In the genomic region with DNA sequence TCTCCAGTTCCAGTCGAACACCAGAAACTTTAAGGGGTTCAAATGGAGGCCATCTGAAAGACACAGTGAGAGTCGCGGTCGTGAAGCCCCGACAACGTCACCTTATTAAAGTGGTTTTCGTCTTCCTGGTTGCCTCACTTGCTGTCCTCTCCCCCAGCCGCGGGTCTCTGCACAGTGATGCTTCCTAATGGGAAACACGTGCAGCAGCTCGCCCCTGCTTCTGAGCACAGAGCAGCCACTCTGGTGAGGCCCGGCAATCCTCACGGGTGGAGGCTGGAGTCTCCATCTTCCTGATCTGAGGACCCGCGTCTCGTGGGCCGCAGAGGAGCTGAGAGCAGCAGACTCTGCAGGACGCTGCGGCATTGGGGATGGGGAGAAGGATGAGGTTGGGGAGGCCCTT, we compare ENCODE assay signal across 18 mouse cellular contexts. TPM values are rescaled to one million over a fixed set of nuclear protein-coding genes. Genes with fewer than 3 reads are reported as not detected.
DNase-seq lines count a peak whose midpoint lies in the region; ATAC-seq lines count a peak whose summit lies in the region.
"Had no signal": no experiment of that assay in that cellular context is flagged by ENCODE, and none has a peak within 500 bp of the region (broad histone marks: within the 10 kb centered on the region; RNA-seq: fewer than 3 reads in every experiment).

No protein-coding gene starts in this region.

- WGBS in hindbrain, embryonic 12.5 days = 50% methylated on average over 19 of the region's 19 CpGs
- WGBS in hindbrain, embryonic 16.5 days = 59% methylated on average over 19 of the region's 19 CpGs
- 20% methylated on average over 19 of the region's 19 CpGs for WGBS in embryonic facial prominence, embryonic 13.5 days
- WGBS in limb, embryonic 15.5 days = 22% methylated on average over 19 of the region's 19 CpGs

- peaks cover 6% of the 10 kb centered on the region; the same call in 1 of the 2 replicates for H3K4me1 ChIP-seq in hindbrain, embryonic 12.5 days
- no peaks in the 10 kb centered on the region for H3K4me1 ChIP-seq in hindbrain, embryonic 16.5 days (ENCODE audit: control insufficient read depth, insufficient read depth, low read depth, low read length)
- H3K4me1 ChIP-seq in embryonic facial prominence, embryonic 13.5 days = peaks cover 21% of the 10 kb centered on the region
- peaks cover 16% of the 10 kb centered on the region for H3K4me1 ChIP-seq in limb, embryonic 15.5 days
- H3K4me1 ChIP-seq: stomach, embryonic 15.5 days had no signal

- peak; percentile 62 for DNase-seq in embryo, embryonic 10.5 days (ENCODE audit: low spot score)
- no peak for DNase-seq in right cerebral cortex, postnatal 4 days
- DNase-seq in liver = no peak
- DNase-seq: cerebellum, adult 11 months; cerebellum, postnatal 36 days; heart, postnatal 14 days; kidney, postnatal 10 days; layer of hippocampus, adult 9-11 months; lung, embryonic 14.5 days had no signal

- H3K9ac ChIP-seq in hindbrain, embryonic 12.5 days = no peak overlapping the region
- no peak overlapping the region for H3K9ac ChIP-seq in hindbrain, embryonic 16.5 days (ENCODE audit: low read depth, low read length)
- 0 out of 2 replicates have a peak overlapping the region, but pooled peaks have one; percentile 49 for H3K9ac ChIP-seq in embryonic facial prominence, embryonic 13.5 days
- H3K9ac ChIP-seq in limb, embryonic 15.5 days = no peak overlapping the region
- H3K9ac ChIP-seq: lung, embryonic 14.5 days; stomach, embryonic 15.5 days had no signal

- H3K4me3 ChIP-seq in hindbrain, embryonic 12.5 days = no peak overlapping the region
- H3K4me3 ChIP-seq in hindbrain, embryonic 16.5 days (ENCODE audit: low read length) = no peak overlapping the region
- H3K4me3 ChIP-seq in embryonic facial prominence, embryonic 13.5 days = peak overlapping the region; percentile 20
- peak overlapping the region; percentile 20 for H3K4me3 ChIP-seq in limb, embryonic 15.5 days
- H3K4me3 ChIP-seq: stomach, embryonic 15.5 days had no signal

- peak overlapping the region; percentile 25; the same call in 1 of the 2 replicates for H3K4me2 ChIP-seq in hindbrain, embryonic 12.5 days (replicated peaks)
- no peak overlapping the region for H3K4me2 ChIP-seq in hindbrain, embryonic 16.5 days (ENCODE audit: low read length)
- peak overlapping the region; percentile 55 for H3K4me2 ChIP-seq in embryonic facial prominence, embryonic 13.5 days
- peak overlapping the region; percentile 39 for H3K4me2 ChIP-seq in limb, embryonic 15.5 days
- H3K4me2 ChIP-seq: lung, embryonic 14.5 days; stomach, embryonic 15.5 days had no signal

- ATAC-seq in hindbrain, embryonic 12.5 days (ENCODE audit: low FRiP score) = no peak
- ATAC-seq in hindbrain, embryonic 16.5 days = no peak
- no peak for ATAC-seq in embryonic facial prominence, embryonic 13.5 days (ENCODE audit: insufficient number of reproducible peaks, insufficient read depth, low FRiP score, low TSS enrichment, low read depth)
- no peak for ATAC-seq in limb, embryonic 15.5 days (ENCODE audit: insufficient number of reproducible peaks, low FRiP score, low TSS enrichment, low read depth)
- ATAC-seq: CD4-positive, CD25-positive, alpha-beta regulatory T cell, adult 4 months; intestine, embryonic 16.5 days had no signal

- no peaks in the 10 kb centered on the region for H3K9me3 ChIP-seq in hindbrain, embryonic 12.5 days (replicated peaks)
- H3K9me3 ChIP-seq in hindbrain, embryonic 16.5 days (ENCODE audit: control insufficient read depth, low read length) = no peaks in the 10 kb centered on the region
- no peaks in the 10 kb centered on the region for H3K9me3 ChIP-seq in embryonic facial prominence, embryonic 13.5 days
- H3K9me3 ChIP-seq in limb, embryonic 15.5 days = no peaks in the 10 kb centered on the region
- H3K9me3 ChIP-seq: stomach, embryonic 15.5 days had no signal

- H3K27me3 ChIP-seq in hindbrain, embryonic 12.5 days = no peaks in the 10 kb centered on the region
- no peaks in the 10 kb centered on the region for H3K27me3 ChIP-seq in hindbrain, embryonic 16.5 days (replicated peaks; ENCODE audit: control insufficient read depth, insufficient read depth, low read length)
- H3K27me3 ChIP-seq in embryonic facial prominence, embryonic 13.5 days = no peaks in the 10 kb centered on the region
- H3K27me3 ChIP-seq in limb, embryonic 15.5 days = no peaks in the 10 kb centered on the region
- H3K27me3 ChIP-seq: stomach, embryonic 15.5 days had no signal

- H3K27ac ChIP-seq in hindbrain, embryonic 12.5 days = no peak overlapping the region
- no peak overlapping the region for H3K27ac ChIP-seq in hindbrain, embryonic 16.5 days (ENCODE audit: low read depth, low read length)
- H3K27ac ChIP-seq in embryonic facial prominence, embryonic 13.5 days = no peak overlapping the region
- H3K27ac ChIP-seq in limb, embryonic 15.5 days = no peak overlapping the region
- H3K27ac ChIP-seq: stomach, embryonic 15.5 days had no signal

- no peaks in the 10 kb centered on the region for H3K36me3 ChIP-seq in hindbrain, embryonic 12.5 days
- H3K36me3 ChIP-seq in hindbrain, embryonic 16.5 days (ENCODE audit: control insufficient read depth, insufficient read depth, low read length) = no peaks in the 10 kb centered on the region
- H3K36me3 ChIP-seq in embryonic facial prominence, embryonic 13.5 days = no peaks in the 10 kb centered on the region
- H3K36me3 ChIP-seq in limb, embryonic 15.5 days = no peaks in the 10 kb centered on the region
- H3K36me3 ChIP-seq: stomach, embryonic 15.5 days had no signal

RNA-seq across cellular contexts. Expression of a gene that starts 11.1 kb away (rescaled TPM):
- polyA plus RNA-seq in hindbrain, embryonic 12.5 days (2016; fragmentation: Nextera tagmentation; extraction: Ambion mirVana) = 0.08 TPM in 1 of 2 replicates, not detected in the other
- 0.31 and 0.34 TPM in 2 replicates for polyA plus RNA-seq in hindbrain, embryonic 16.5 days (2015; fragmentation: Nextera tagmentation; extraction: Ambion mirVana)
- 0.18 and 0.25 TPM in 2 replicates for polyA plus RNA-seq in embryonic facial prominence, embryonic 13.5 days (2015; fragmentation: Nextera tagmentation; extraction: Ambion mirVana)
- not detected in 2 replicates for polyA plus RNA-seq in limb, embryonic 15.5 days (2015; fragmentation: Nextera tagmentation; extraction: Ambion mirVana)
- polyA plus RNA-seq: CD4-positive, CD25-positive, alpha-beta regulatory T cell, adult 4 months; intestine, embryonic 16.5 days; liver, adult 2 months; small intestine, adult 2 months had no signal

RNA-seq across cellular contexts. Expression of a gene that starts 49.2 kb away (rescaled TPM):
- polyA plus RNA-seq in hindbrain, embryonic 12.5 days (2016; fragmentation: Nextera tagmentation; extraction: Ambion mirVana) = 8.5 and 9.8 TPM in 2 replicates
- polyA plus RNA-seq in hindbrain, embryonic 16.5 days (2015; fragmentation: Nextera tagmentation; extraction: Ambion mirVana) = 2.2 and 3.2 TPM in 2 replicates
- 24.0 and 27.6 TPM in 2 replicates for polyA plus RNA-seq in embryonic facial prominence, embryonic 13.5 days (2015; fragmentation: Nextera tagmentation; extraction: Ambion mirVana)
- 46.3 and 46.8 TPM in 2 replicates for polyA plus RNA-seq in limb, embryonic 15.5 days (2015; fragmentation: Nextera tagmentation; extraction: Ambion mirVana)

Comparison
In these comparisons a context has a peak if more than half of its experiments do, and no peak if none do; other contexts are left out.
1. H3K4me3 ChIP-seq: peak in embryonic facial prominence, embryonic 13.5 days (single experiment) and limb, embryonic 15.5 days (single experiment); none in hindbrain, embryonic 12.5 days (single experiment) and hindbrain, embryonic 16.5 days (single experiment).